Mouse (Mus musculus): ENCODE measurements at regions not wholly inside any gene's neighbourhood (a gene's known extent, or its start where the extent isn't known, plus 50 kb on each side); places are given as distances from the start of the nearest gene placed in this dataset.

DNA sequence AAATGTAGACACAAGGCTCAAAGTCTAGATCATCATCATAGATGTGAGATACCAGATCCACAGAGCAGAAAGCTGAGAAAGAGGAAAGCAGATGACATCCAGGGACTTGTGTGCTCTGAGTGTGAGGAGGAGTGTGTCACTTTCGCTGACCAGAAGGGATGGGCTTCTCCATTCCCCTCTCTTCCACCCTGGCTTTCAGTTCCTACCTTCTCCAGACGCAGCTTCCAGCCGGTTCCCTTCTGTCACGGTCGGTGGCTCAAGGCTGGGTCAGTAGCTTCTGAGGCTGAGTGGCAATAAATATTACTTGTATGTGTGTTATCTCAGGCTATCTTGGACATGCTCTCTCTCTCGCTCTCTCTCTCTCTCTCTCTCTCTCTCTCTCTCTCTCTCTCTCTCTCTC lies 94.2 kb upstream of the Irf2bp2 start:
- TF ChIP-seq HCFC1 (IDR thresholded peaks at IDR 0.05; ENCODE audit: low read depth, low read length) (no peak), CTCF (conservative IDR thresholded peaks at IDR 0.05 in 1 of 2, IDR thresholded peaks at IDR 0.05 in 1 of 2; ENCODE audit: low read depth in 2 of 2, low read length in 2 of 2) (no peak)
